Mouse (Mus musculus): Measurements from ENCODE around the gene Phf24. TPM values are rescaled to one million over a fixed set of nuclear protein-coding genes. Genes with fewer than 3 reads are reported as not detected.
A peak's percentile ranks its signal among the peaks of the same experiment; 100 is the strongest.
"Not testable (repeated sequence)": the region's sequence is repeated elsewhere in the genome, so short reads cannot be mapped to it uniquely, and the experiment has no call there.

The Phf24 gene
- total and polyA plus RNA-seq, 2 experiments: 0.13 to 0.18 TPM

- WGBS: 87% methylated on average over 4 of the region's 4 CpGs
- DNase-seq (ENCODE audit: extremely low read depth, low read depth, low spot score): no peak
- no peak overlapping the region for H3K4me3 ChIP-seq (ENCODE audit: insufficient read depth, low read depth, low read length)
- H3K9ac ChIP-seq (ENCODE audit: low read depth, low read length): no peak overlapping the region
- H3K4me1 ChIP-seq (ENCODE audit: control insufficient read depth, insufficient read depth, low read length): no peaks in the 10 kb centered on the region
- H3K27me3 ChIP-seq (ENCODE audit: control insufficient read depth, insufficient read depth, low read length): no peaks in the 10 kb centered on the region
- no peaks in the 10 kb centered on the region for H3K79me2 ChIP-seq (ENCODE audit: control insufficient read depth, insufficient read depth, low read length)
- no peak overlapping the region for H3K27ac ChIP-seq (replicated peaks; ENCODE audit: insufficient read depth, low read depth, low read length)
- peaks cover 37% of the 10 kb centered on the region for H3K36me3 ChIP-seq (ENCODE audit: control insufficient read depth, insufficient read depth, low read length)
- TF ChIP-seq CTCF (IDR thresholded peaks at IDR 0.05; ENCODE audit: low read depth, low read length) (0 out of 2 replicates have a peak, but pooled peaks have one; percentile 9), POLR2A (IDR thresholded peaks at IDR 0.05; ENCODE audit: extremely low read depth, insufficient read depth, low read length) (no peak)
Measured at GRCm38 (mm10) chr4:42978062-42978461, 61.6 kb downstream of the Phf24 start.

GRCm38 (mm10) chr4:42980467-42980866 lies 64.0 kb downstream of the Phf24 start:
- 65% methylated on average over 8 of the region's 8 CpGs for WGBS
- not testable (repeated sequence) for H3K79me2 ChIP-seq (ENCODE audit: control insufficient read depth, insufficient read depth, low read length); H3K27ac ChIP-seq (replicated peaks; ENCODE audit: insufficient read depth, low read depth, low read length); H3K4me3 ChIP-seq (ENCODE audit: insufficient read depth, low read depth, low read length); H3K27me3 ChIP-seq (ENCODE audit: control insufficient read depth, insufficient read depth, low read length); H3K9ac ChIP-seq (ENCODE audit: low read depth, low read length); DNase-seq (ENCODE audit: extremely low read depth, low read depth, low spot score); H3K4me1 ChIP-seq (ENCODE audit: control insufficient read depth, insufficient read depth, low read length)
- H3K36me3 ChIP-seq (ENCODE audit: control insufficient read depth, insufficient read depth, low read length): peaks cover 60% of the 10 kb centered on the region

GRCm38 (mm10) chr4:42988296-42988695 lies 71.8 kb downstream of the Phf24 start:
- no peaks in the 10 kb centered on the region for H3K4me1 ChIP-seq (ENCODE audit: control insufficient read depth, insufficient read depth, low read length)
- no peak overlapping the region for H3K9ac ChIP-seq (ENCODE audit: low read depth, low read length)
- H3K27me3 ChIP-seq (ENCODE audit: control insufficient read depth, insufficient read depth, low read length): no peaks in the 10 kb centered on the region
- 91% methylated on average over 1 of the region's 1 CpGs for WGBS
- TF ChIP-seq CTCF (IDR thresholded peaks at IDR 0.05; ENCODE audit: low read depth, low read length) (no peak), POLR2A (IDR thresholded peaks at IDR 0.05; ENCODE audit: extremely low read depth, insufficient read depth, low read length) (no peak)
- H3K27ac ChIP-seq (replicated peaks; ENCODE audit: insufficient read depth, low read depth, low read length): no peak overlapping the region
- H3K79me2 ChIP-seq (ENCODE audit: control insufficient read depth, insufficient read depth, low read length): no peaks in the 10 kb centered on the region; the same call in 1 of the 2 replicates
- no peak overlapping the region for H3K4me3 ChIP-seq (ENCODE audit: insufficient read depth, low read depth, low read length)
- no peak for DNase-seq (ENCODE audit: extremely low read depth, low read depth, low spot score)
- peaks cover 92% of the 10 kb centered on the region for H3K36me3 ChIP-seq (ENCODE audit: control insufficient read depth, insufficient read depth, low read length)

Other genes with a start within 250 kb of the Phf24 start
- not detected in 2 replicates for gene 4930578G10Rik, start 181.1 kb upstream of the Phf24 start, total RNA-seq (2014; rRNA removed)
- gene 4930578G10Rik, start 181.1 kb upstream of the Phf24 start, polyA plus RNA-seq (2012; rRNA removed): not detected in 2 replicates
- 0.65 and 1.0 TPM in 2 replicates for gene Ccl19, start 160.1 kb upstream of the Phf24 start, total RNA-seq (2014; rRNA removed)
- gene Ccl19, start 160.1 kb upstream of the Phf24 start, polyA plus RNA-seq (2012; rRNA removed): 2.4 and 4.8 TPM in 2 replicates
- 2.9 and 4.1 TPM in 2 replicates for gene Ccl21a, start 142.7 kb upstream of the Phf24 start, total RNA-seq (2014; rRNA removed)
- 1.1 and 2.1 TPM in 2 replicates for gene Ccl21a, start 142.7 kb upstream of the Phf24 start, polyA plus RNA-seq (2012; rRNA removed)
- not detected in 2 replicates for gene Fam205a1, start 62.8 kb upstream of the Phf24 start, total RNA-seq (2014; rRNA removed)
- not detected in 2 replicates for gene Fam205a1, start 62.8 kb upstream of the Phf24 start, polyA plus RNA-seq (2012; rRNA removed)
- not detected in 2 replicates for gene Gm12394, start 59.9 kb upstream of the Phf24 start, total RNA-seq (2014; rRNA removed)
- not detected in 2 replicates for gene Gm12394, start 59.9 kb upstream of the Phf24 start, polyA plus RNA-seq (2012; rRNA removed)
- gene Fam205c, start 42.4 kb upstream of the Phf24 start, total RNA-seq (2014; rRNA removed): not detected in 2 replicates
- not detected in 2 replicates for gene Fam205c, start 42.4 kb upstream of the Phf24 start, polyA plus RNA-seq (2012; rRNA removed)
- gene Dnajb5, start 33.2 kb downstream of the Phf24 start, total RNA-seq (2014; rRNA removed): 0.83 and 1.7 TPM in 2 replicates
- gene Dnajb5, start 33.2 kb downstream of the Phf24 start, polyA plus RNA-seq (2012; rRNA removed): 2.8 TPM in 2 replicates
- gene 1700022I11Rik, start 52.9 kb downstream of the Phf24 start, total RNA-seq (2014; rRNA removed): not detected in 2 replicates
- not detected in 2 replicates for gene 1700022I11Rik, start 52.9 kb downstream of the Phf24 start, polyA plus RNA-seq (2012; rRNA removed)
- gene Vcp, start 83.8 kb downstream of the Phf24 start, total RNA-seq (2014; rRNA removed): 182 and 216 TPM in 2 replicates
- 157 and 163 TPM in 2 replicates for gene Vcp, start 83.8 kb downstream of the Phf24 start, polyA plus RNA-seq (2012; rRNA removed)
- gene Fancg, start 93.8 kb downstream of the Phf24 start, total RNA-seq (2014; rRNA removed): 1.2 and 2.1 TPM in 2 replicates
- gene Fancg, start 93.8 kb downstream of the Phf24 start, polyA plus RNA-seq (2012; rRNA removed): 2.2 and 2.9 TPM in 2 replicates
- 6.9 and 7.2 TPM in 2 replicates for gene Pigo, start 109.2 kb downstream of the Phf24 start, total RNA-seq (2014; rRNA removed)
- gene Pigo, start 109.2 kb downstream of the Phf24 start, polyA plus RNA-seq (2012; rRNA removed): 11.0 and 14.0 TPM in 2 replicates
- 92.2 and 108 TPM in 2 replicates for gene Stoml2, start 115.0 kb downstream of the Phf24 start, total RNA-seq (2014; rRNA removed)
- gene Stoml2, start 115.0 kb downstream of the Phf24 start, polyA plus RNA-seq (2012; rRNA removed): 88.7 and 106 TPM in 2 replicates
- gene Fam214b, start 129.6 kb downstream of the Phf24 start, total RNA-seq (2014; rRNA removed): 4.0 and 4.2 TPM in 2 replicates
- gene Fam214b, start 129.6 kb downstream of the Phf24 start, polyA plus RNA-seq (2012; rRNA removed): 6.2 and 7.7 TPM in 2 replicates
- 3.7 and 5.8 TPM in 2 replicates for gene Unc13b, start 142.3 kb downstream of the Phf24 start, total RNA-seq (2014; rRNA removed)
- 0.75 and 2.6 TPM in 2 replicates for gene Unc13b, start 142.3 kb downstream of the Phf24 start, polyA plus RNA-seq (2012; rRNA removed)

All from liver, adult 2 months (tissue).